Mouse (Mus musculus): ENCODE data around the gene Hivep2. TPM values are rescaled to one million over a fixed set of nuclear protein-coding genes. Genes with fewer than 3 reads are reported as not detected.

Gene Hivep2
- total RNA-seq, 2 experiments from 2014 or later = 24.1 to 35.6 TPM

DNA sequence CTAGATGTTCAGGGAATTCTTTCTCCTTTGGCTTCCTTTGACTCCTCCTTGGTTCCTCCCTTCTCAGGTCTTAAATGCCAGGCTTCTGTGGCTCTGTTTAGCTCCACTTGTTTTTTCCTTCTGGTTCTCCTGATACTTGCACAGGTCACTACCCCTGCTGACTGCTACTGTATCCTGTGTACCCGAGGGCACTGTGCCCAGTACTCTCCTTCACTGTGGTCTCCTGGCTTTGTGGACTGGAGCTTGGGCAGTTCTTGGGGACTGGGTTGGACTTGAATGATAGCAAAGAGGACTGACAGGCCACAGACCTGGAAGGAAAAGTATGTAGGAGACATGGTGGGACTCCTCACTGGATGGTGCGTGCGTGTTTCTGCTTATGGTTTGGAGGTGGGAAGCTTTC is 106.6 kb downstream of the Hivep2 start:
- DNase-seq (ENCODE audit: low spot score in 2 of 2) = no peak

DNA sequence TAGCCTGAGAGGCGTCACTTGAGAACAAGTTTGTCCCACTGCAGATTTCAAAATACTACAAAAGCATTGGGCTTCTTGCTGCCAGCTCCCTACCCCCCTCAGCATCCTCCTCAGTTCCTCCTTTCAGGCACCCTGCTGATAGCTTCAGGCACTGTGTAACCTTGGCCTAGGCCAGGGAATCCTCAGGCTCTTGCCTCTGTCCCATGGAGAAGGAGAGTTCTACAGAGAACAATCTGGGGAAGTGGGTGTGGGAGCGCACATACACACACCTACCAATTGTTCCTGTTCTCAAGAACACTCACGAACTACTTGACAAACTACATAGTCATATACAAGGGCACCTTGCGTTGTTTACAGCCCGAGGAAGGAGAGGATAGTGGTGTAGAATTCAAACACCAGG is 109.9 kb downstream of the Hivep2 start:
- no peak for DNase-seq (ENCODE audit: low spot score in 2 of 2)

DNA sequence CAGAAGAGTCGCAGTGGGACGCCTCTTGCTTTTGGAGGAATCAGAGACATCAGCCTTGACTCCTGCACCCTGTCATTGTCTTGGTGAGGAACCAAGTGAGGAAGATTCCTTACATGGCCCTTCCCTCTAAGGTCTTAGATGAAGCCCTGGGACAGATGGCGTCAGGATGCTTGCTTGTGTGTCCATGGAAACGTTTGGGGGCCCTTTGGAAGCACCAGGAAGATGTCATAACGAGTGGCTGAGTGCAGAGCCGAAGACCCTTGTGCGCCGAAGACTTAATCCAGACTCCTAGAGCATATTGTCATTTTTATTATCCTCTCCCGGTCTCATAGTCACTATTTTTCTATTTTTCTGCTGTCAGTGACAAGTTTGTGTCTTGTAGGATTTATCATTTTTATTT is 111.0 kb downstream of the Hivep2 start:
- no peak for DNase-seq (ENCODE audit: low spot score in 2 of 2)

DNA sequence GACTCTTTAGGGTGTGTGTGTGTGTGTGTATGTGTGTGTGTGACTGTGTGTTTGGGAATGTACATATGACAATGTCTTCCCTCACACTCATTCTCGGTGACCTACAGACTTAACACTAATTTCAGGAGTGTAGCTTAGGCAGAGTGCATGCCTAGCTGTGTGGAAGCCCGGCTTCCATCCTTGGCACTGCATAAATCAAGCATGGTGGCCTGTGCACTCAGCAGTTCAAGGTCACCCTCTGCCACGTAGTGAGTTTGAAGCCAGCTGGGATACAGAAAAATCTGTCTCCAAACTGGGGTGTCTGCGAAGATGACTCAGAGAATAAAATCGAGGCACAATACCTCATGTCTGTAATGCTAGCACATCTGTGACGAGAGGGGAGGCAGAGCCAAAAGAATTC is 115.0 kb downstream of the Hivep2 start:
- DNase-seq (ENCODE audit: low spot score in 2 of 2) = no peak

DNA sequence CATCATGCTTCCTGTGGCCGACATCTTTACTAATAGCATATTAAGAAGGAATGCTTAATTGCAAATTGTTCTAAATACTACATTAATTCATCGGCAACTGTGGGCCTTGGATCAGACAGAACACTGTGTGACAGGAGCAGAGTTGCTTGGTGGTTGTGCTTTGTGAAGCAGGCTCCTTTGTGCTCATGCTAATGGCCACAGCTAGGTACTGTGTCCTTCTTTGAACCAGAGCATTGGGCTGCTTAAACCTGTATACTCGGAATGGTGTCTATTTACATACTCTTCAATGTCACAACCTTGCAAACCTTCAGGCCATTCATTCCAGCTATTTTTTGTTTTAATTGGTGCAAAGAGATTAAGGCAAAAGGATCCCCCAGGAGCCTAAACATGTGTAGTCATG is 115.9 kb downstream of the Hivep2 start:
- no peak for DNase-seq (ENCODE audit: low spot score in 2 of 2)

DNA sequence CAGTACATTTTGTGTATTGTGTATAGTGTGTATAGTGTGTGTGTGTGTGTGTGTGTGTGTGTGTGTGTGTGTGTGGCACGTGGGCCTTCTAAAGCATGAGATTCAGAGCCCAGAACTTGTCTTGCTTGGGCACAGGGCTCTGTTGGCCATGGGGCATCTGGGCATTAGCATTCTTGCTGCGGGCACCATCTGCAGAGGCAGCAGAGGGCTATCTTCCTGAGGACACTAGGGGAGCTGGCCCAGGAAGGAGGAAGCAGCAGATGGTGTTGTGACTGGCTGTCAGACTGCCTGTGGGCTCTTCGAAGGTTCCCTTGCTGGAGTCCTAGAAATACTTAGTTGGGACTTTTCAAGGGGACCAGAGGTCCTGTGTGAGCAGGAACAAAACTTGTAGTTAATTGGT is 116.4 kb downstream of the Hivep2 start:
- no peak for DNase-seq (ENCODE audit: low spot score in 2 of 2)

DNA sequence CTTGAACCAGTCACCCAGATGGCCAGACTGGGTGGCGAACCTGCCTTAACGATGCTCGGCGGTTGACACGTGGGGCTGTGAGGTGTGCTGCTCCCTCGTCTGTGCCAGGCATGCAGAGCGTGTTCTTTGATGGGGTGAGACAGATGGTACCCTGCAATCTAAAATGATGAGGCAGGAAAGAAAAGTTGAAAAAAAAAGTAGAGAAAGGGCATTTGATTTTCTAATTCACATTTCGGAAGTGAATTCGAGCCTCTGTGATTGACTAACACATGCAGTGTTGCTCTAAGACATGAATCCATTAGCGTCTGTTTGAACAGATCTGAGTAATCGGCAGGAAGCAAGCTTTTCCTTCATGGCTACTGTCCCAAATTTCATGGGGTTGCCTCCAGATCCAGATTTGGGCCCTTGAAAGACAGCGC is 119.4 kb downstream of the Hivep2 start:
- no peak for DNase-seq (ENCODE audit: low spot score in 2 of 2)

DNA sequence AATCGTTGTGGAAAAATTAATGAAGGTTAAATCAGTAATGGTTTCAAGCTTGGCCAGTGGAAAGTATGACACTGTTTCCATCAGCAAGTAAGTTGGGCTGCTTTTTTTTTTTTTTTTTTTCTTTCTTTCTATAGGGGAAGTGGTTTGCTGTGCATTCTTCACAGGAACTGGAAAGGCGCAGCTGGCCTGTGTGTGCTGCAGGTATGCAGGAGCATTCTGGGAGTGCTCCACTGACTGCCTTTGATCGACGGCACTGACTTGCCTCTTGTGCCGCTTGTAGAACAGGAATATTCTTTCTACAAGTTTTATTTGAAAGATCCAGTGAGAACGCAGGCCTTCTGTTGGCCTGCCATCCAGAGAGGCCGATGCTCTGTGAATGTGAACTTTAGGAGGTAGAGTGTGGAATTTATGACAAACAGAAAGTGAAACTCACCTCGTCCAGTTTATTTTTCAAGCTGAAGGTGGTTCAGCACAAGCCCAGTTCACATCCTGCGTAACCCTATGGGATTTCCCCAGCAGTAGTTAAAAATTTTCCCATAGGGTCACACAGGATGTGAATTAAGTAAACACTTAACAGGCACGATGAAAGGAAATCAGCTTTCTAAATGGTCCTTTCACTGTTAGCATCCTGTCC is 120.1 kb downstream of the Hivep2 start:
- no peak for DNase-seq (ENCODE audit: low spot score in 2 of 2)

DNA sequence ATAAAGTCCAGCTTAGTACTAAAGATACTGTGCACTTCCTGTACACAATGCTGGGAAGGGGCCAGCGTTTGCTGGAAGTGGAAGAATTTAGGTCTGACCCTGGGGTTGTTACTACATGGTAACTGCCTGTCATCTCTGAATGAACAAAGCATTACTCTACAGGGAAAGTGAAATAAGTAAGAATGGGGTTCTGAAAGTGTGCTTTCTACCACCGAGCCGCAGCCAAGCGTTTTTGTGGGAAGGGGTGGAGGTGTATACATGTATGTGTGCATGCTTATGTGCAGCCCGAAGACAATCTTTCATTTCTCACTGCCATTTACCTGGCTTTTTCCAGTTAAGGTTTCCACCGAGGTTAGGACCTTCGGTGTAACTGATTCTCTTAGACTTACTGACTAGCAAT is 121.4 kb downstream of the Hivep2 start:
- DNase-seq (ENCODE audit: low spot score in 2 of 2) = no peak

DNA sequence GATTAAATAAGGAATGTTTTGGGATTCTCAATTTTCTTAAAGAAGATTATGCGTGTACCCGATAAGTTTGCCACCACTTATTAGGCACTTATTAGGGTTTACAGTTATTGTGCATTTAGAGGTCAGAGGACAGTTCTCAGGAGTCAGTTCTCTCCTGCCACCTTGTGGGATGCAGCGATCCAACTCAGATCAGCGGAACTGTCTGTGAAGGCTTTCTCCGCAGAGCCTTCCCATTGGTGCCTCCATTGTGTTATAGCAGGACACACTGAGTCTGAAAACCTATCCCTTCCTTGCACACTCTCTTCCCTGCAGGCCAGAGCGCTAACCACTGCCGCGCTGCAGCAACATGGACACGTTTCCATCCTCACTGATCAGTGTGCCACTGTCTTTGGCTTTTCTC is 123.6 kb downstream of the Hivep2 start:
- DNase-seq (ENCODE audit: low spot score in 2 of 2) = no peak

DNA sequence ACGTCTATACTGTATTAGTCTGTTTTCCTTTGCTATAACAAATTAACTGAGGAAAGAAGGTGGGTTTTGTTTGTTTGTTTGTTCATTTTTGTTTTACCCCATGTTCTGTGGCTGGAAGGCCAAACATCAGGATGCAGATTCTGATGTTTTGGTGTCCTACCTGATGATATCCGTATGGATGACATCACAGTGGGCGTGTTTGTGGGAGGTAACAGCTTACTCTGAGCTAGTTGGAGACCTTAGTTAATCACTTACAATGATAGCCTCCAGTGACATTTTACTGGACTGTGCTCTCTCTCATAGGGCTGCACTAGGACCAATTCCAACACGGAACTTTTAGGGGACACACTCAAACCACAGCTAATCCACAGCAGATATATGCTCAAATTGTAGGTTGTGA is 128.2 kb downstream of the Hivep2 start:
- no peak for DNase-seq (ENCODE audit: low spot score in 2 of 2)

DNA sequence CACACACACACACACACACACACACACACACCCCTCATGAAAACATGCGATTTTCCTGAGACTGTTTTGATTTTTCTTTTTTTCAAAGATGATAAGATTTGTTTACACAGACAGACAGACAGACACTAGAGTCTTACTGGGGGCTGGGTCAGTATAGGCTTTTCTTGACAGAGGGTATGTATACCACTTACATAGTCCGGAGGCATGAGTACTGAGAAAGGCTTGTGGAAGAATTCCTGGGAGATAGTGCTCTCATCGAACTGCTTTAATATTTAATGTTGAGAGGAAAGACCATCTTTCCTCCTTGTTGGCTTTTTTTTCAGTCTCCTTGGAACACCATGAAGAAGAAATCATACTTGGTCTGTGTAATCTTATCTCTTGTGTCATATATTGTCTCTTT is 130.2 kb downstream of the Hivep2 start:
- no peak for DNase-seq (ENCODE audit: low spot score in 2 of 2)

DNA sequence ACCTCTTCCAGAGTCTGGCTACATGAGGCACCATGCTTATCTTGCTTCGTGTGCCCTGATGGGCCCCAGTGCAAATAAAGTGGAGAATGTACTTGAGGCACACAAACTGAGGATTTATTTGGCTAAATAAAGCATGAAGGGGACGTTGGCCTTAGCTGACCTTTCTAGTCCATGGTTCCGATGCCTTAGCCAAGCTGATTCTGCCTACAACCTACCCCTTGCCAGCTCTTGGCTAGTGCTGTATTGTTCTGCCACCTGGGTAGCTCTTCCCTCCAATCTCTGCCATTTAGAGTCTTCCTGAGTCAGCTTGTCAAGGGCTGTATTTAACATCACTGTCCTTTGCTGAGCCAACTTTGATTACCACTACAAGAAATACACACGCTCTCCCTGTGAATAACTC is 133.3 kb downstream of the Hivep2 start:
- DNase-seq (ENCODE audit: low spot score in 2 of 2) = no peak

DNA sequence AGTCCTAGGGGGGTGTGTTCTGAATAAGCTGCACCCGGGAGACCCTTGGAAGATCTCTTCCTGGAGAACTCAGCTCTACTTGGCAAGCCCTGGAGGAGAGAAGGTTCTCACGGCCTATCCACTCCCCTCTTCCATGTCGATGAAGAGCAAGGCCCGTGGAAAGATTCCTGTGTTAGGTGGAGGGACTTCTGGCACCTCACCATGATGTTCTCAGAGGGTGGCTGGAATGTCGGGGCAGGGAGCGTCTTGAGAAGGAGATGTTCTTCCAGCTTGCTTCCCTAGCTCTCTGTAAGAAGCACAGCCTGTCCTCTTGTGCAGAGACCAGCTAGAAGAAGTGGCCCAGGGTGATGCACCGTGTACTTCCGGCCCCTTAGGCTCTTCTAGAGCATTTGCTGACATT is 134.2 kb downstream of the Hivep2 start:
- DNase-seq (ENCODE audit: low spot score in 2 of 2) = no peak

DNA sequence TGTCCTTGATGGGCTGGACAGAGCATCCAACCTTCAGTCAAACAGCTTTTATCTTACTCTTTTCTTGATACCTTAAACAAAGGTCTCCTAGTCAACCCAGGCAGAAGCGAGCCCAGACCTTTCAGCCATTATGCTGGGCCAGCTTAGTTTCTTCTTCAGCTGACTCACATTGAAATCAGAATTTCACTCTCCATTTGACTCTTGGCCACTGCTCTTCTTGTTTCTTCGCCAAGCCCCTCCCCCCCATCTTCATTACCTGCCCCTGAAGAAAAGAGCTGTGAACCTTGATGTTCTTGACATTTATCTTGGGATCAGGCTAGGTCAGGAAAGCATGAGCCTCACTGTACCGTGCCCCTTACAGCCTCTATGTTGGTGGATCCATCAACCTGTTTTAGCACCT is 135.0 kb downstream of the Hivep2 start:
- no peak for DNase-seq (ENCODE audit: low spot score in 2 of 2)

DNA sequence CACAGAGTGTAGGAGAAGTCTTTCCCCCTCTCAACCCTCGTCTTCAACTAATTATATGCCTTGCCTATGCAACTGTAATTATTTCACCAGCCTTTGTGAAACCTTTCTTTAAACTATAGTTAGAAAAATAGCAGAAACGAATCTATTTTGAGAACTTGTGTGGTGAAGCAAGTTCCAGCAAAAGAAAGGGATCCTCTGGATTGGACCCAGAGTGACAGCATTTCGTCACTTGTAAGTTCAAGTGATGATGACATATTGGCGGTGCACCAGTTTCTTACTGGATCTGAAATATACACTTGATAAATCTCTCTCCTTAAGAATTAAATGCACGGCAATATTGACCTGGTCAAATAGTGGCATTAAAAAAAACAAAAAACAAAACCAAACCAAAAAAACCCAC is 136.1 kb downstream of the Hivep2 start:
- DNase-seq (ENCODE audit: low spot score in 2 of 2) = no peak

DNA sequence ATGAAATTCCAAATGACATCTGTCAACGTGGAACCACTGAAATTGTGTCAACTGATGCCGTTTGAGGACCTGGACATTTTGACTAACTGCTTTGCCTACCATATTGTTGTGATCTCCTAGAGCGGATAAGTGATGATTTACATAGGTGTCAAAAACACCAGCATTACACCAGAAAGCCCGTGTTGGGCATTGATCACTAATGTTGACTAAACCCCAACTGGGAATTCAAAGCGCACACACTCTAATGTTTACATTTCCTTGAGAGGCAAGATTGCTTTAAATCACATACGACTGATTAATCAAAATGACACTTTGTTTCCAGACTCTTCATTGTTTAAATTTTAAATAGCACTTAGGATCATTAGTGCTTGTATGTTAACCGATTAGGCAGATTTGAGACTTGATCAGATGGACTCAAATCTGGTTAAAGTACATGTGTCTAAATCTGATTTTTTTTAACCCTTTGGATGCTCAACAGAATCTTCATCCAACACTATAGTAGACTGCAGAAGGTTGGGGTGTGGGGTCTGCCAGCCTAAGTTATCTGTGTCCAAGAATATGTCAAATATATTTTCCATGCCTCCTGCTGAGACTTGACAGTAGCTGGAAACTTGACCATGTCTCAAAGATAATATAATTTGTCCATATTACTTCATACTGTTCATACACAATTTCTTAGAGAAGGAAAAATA is 142.3 kb downstream of the Hivep2 start:
- no peak for DNase-seq (ENCODE audit: low spot score in 2 of 2)

DNA sequence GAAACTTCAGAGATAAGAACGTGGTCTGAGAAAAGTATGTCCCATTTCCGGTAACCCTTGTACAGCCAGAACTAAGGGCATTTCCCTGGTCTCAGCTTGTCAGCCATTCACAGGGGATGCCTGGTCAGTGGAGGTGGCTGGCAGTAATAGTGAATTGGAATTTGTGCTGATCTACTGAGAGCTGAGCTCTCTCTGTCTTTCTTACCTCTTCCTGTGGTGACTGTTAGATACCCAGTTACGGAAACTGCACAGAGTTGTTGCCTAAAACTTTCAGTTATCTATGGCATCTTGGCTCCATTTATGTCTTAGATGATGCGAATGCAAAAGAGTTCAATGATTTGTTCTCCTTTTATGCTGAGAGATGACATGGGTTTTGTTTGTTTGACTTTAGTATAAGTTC is 150.0 kb downstream of the Hivep2 start:
- DNase-seq (ENCODE audit: low spot score in 2 of 2) = no peak

DNA sequence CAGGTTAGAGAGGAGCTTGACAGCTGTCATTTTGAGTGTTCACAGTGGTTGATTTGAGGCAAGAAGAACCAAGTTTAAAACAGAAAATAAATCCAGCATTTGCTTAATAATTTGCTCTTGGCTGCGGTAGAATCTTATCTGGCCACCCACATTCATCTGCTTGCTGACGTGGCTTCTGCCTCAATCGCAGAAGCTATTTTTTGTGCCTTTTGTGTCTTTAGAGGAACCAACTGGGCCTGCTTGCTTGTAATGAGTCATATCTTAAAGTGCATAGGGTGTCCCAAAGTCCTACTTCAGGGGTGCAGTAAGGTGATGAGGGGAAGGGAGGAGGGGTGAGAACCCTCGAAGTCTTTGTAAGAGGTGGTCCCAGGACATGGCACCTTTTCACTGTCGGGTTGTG is 151.1 kb downstream of the Hivep2 start:
- no peak for DNase-seq (ENCODE audit: low spot score in 2 of 2)

DNA sequence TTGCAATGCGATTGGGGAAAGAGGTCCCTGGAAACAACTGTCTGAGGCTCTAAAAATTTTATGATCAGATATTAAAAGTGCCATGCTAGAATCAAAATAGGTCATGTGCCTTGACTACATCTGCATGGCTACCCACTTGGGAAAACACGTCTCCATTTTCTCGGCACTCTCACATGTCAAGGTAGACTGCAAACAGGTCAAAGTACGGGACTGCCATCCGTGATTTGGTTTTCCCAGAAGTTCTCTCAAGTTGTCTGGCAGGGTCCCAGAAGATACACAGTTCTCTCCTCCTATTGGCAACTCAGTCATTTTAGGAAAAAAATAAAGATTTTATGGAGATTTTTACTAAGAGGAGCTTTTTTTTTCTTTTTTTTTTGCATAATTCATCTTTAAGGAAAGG is 153.3 kb downstream of the Hivep2 start:
- DNase-seq (ENCODE audit: low spot score in 2 of 2) = no peak

DNA sequence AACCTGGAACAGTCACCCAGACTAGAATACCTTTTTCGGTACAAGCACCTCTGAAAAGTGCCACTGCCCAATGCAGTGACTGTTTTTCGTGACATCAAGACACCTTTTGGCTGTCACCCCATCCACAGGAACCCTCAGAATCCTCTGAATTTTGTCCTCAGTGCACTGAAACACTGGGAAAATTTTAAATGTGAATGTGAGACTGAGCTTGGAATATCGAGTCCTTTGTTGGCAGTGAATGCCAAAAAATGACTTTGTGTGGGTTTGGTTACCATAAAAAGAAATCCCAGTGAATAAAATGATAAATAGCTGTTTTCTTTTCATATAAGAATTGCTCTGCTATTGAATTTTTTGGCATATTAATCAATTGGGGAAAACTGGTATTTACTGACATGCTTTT is 154.6 kb downstream of the Hivep2 start:
- DNase-seq (ENCODE audit: low spot score in 2 of 2) = no peak

DNA sequence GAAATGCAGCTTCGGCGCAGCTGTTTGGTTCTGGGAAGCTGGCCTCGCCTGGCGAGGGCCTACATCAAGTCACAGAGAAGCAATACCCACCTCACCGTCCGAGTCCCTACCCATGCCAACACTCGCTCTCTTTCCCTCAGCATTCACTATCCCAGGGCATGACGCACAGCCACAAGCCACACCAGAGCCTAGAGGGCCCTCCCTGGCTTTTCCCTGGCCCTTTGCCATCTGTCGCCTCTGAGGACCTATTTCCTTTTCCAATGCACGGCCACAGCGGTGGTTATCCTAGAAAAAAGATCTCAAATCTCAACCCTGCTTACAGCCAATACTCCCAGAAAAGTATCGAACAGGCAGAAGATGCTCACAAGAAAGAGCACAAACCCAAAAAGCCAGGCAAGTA is 162.0 kb downstream of the Hivep2 start:
- no peak for DNase-seq (ENCODE audit: low spot score in 2 of 2)

DNA sequence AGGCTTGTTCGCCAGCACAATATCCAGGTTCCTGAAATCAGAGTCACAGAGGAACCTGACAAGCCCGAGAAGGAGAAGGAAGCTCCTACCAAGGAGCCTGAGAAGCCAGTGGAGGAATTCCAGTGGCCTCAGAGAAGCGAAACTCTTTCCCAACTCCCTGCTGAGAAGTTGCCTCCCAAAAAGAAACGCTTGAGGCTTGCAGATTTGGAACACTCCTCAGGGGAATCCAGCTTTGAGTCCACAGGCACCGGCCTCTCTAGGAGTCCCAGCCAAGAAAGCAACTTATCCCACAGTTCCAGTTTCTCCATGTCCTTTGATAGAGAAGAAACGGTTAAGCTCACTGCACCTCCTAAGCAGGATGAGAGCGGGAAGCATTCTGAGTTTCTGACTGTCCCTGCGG is 164.4 kb downstream of the Hivep2 start:
- DNase-seq (ENCODE audit: low spot score in 2 of 2) = no peak

Data from adrenal gland, adult 18-20 months (tissue).